Mouse (Mus musculus) limb, embryonic 15.5 days (tissue): Measurements from ENCODE around the gene Pmis2. TPM values are rescaled to one million over a fixed set of nuclear protein-coding genes. Genes with fewer than 3 reads are reported as not detected.

Source experiments
- ATAC-seq: fragments of 200-750 bp; cut with Nextera tagmentation; 2 replicates; pipeline ENCODE4 v1.8.0; 2017; ENCODE audit warnings: low read depth, moderate TSS enrichment; ENCODE audit not compliant: insufficient number of reproducible peaks, low FRiP score, low TSS enrichment
- H3K27ac ChIP-seq: fragments of 300-500 bp; sonication (generic); 2 replicates; pipeline ENCODE4 v1.5.1; 2015; ENCODE audit warnings: moderate library complexity, mild to moderate bottlenecking, inconsistent platforms
- H3K27me3 ChIP-seq: fragments of 300-500 bp; sonication (generic); 2 replicates; pipeline ENCODE4 v1.6.1; 2015; ENCODE audit warnings: inconsistent platforms
- H3K36me3 ChIP-seq: fragments of 300-500 bp; sonication (generic); 2 replicates; pipeline ENCODE4 v1.6.1; 2015; ENCODE audit warnings: inconsistent platforms
- H3K4me1 ChIP-seq: fragments of 300-500 bp; sonication (generic); 2 replicates; pipeline ENCODE4 v1.6.1; 2015; ENCODE audit warnings: inconsistent platforms
- H3K4me2 ChIP-seq: fragments of 300-500 bp; sonication (generic); 2 replicates; pipeline ENCODE4 v1.6.1; 2015; ENCODE audit warnings: mild to moderate bottlenecking, inconsistent platforms
- H3K4me3 ChIP-seq: fragments of 300-500 bp; sonication (generic); 2 replicates; pipeline ENCODE4 v1.5.1; 2015; ENCODE audit warnings: mild to moderate bottlenecking, inconsistent platforms
- H3K9ac ChIP-seq: fragments of 300-500 bp; sonication (generic); 2 replicates; pipeline ENCODE4 v1.6.1; 2015; ENCODE audit warnings: inconsistent platforms
- H3K9me3 ChIP-seq: fragments of 300-500 bp; sonication (generic); 2 replicates; pipeline ENCODE4 v1.6.1; 2016; ENCODE audit warnings: inconsistent platforms
- WGBS: fragments of 180-500 bp; shearing (Covaris S2); methylation state at CpG from one replicate; pipeline ENCODE4 v1.1.7; 2015; 5-methylcytosine and 5-hydroxymethylcytosine counted together
- polyA plus RNA-seq: library from polyadenylated mRNA; unstranded; fragments of >200 nt; fragmentation: Nextera tagmentation; extraction: Ambion mirVana; gene quantifications from 2 replicates; pipeline ENCODE4 v1.2.1, GENCODE M21; 2015

Gene Pmis2
- not detected in 2 replicates for polyA plus RNA-seq

- Histone ChIP-seq H3K9ac (no peak within 1 kb of the TSS), H3K27me3 (no peaks in the 10 kb centered on the region), H3K36me3 (no peaks in the 10 kb centered on the region), H3K27ac (no peak within 1 kb of the TSS), H3K4me2 (no peak within 1 kb of the TSS), H3K4me1 (no peaks in the 10 kb centered on the region), H3K9me3 (no peaks in the 10 kb centered on the region), H3K4me3 (no peak within 1 kb of the TSS)
- 63% methylated on average over 9 of the region's 9 CpGs for WGBS
- no peak for ATAC-seq
Observed at GRCm38 (mm10) chr7:30671480-30671879, at the start of gene Pmis2. TSS of gene Pmis2 (minus strand) at chr7:30671605.

GRCm38 (mm10) chr7:30719669-30720068 is 48.3 kb upstream of the Pmis2 start:
- H3K9me3 ChIP-seq = no peaks in the 10 kb centered on the region
- no peak for ATAC-seq
- WGBS = 90% methylated on average over 5 of the region's 5 CpGs

GRCm38 (mm10) chr7:30717716-30718046 is 46.3 kb upstream of the Pmis2 start:
- H3K9me3 ChIP-seq = no peaks in the 10 kb centered on the region
- H3K4me3 ChIP-seq = peak overlapping the region; percentile 35
- H3K36me3 ChIP-seq = no peaks in the 10 kb centered on the region
- H3K27me3 ChIP-seq = peaks cover 38% of the 10 kb centered on the region
- H3K4me2 ChIP-seq = peak overlapping the region; percentile 60
- peaks cover 12% of the 10 kb centered on the region for H3K4me1 ChIP-seq
- ATAC-seq = no peak; the same call in 1 of the 2 replicates
- WGBS = 11% methylated on average over 14 of the region's 14 CpGs
- no peak overlapping the region for H3K27ac ChIP-seq
- no peak overlapping the region for H3K9ac ChIP-seq

More at GRCm38 (mm10) chr7:30719669-30720068, 48.3 kb upstream of the Pmis2 start:
- H3K4me1 ChIP-seq = peaks cover 12% of the 10 kb centered on the region
- no peak overlapping the region for H3K4me2 ChIP-seq
- H3K9ac ChIP-seq = no peak overlapping the region
- H3K36me3 ChIP-seq = no peaks in the 10 kb centered on the region
- peaks cover 38% of the 10 kb centered on the region for H3K27me3 ChIP-seq
- H3K4me3 ChIP-seq = no peak overlapping the region
- H3K27ac ChIP-seq = no peak overlapping the region

GRCm38 (mm10) chr7:30717006-30717715 is 45.8 kb upstream of the Pmis2 start:
- peak overlapping the region; percentile 35 for H3K4me3 ChIP-seq
- H3K9ac ChIP-seq = no peak overlapping the region
- 2% methylated on average over 43 of the region's 43 CpGs for WGBS
- no peak overlapping the region for H3K27ac ChIP-seq
- H3K36me3 ChIP-seq = no peaks in the 10 kb centered on the region
- no peaks in the 10 kb centered on the region for H3K9me3 ChIP-seq
- peaks cover 38% of the 10 kb centered on the region for H3K27me3 ChIP-seq
- H3K4me2 ChIP-seq = peak overlapping the region; percentile 60
- peaks cover 12% of the 10 kb centered on the region for H3K4me1 ChIP-seq
- ATAC-seq = peak; percentile 79

- no peak within 1 kb of the TSS for H3K9ac ChIP-seq
- H3K36me3 ChIP-seq = no peaks in the 10 kb centered on the region
- no peak within 1 kb of the TSS for H3K4me2 ChIP-seq
- no peak within 1 kb of the TSS for H3K4me3 ChIP-seq
- WGBS = 73% methylated on average over 3 of the region's 3 CpGs
- H3K4me1 ChIP-seq = peaks cover 3% of the 10 kb centered on the region
- no peak for ATAC-seq
- no peaks in the 10 kb centered on the region for H3K9me3 ChIP-seq
- peaks cover 26% of the 10 kb centered on the region for H3K27me3 ChIP-seq
- no peak within 1 kb of the TSS for H3K27ac ChIP-seq
Observed at GRCm38 (mm10) chr7:30711942-30712341, 40.5 kb upstream of the Pmis2 start, which contains the start of gene Atp4a. TSS of gene Atp4a (plus strand) at chr7:30712209.

- ATAC-seq = no peak
- Histone ChIP-seq H3K9me3 (no peaks in the 10 kb centered on the region), H3K27ac (no peak overlapping the region), H3K4me2 (no peak overlapping the region), H3K4me1 (no peaks in the 10 kb centered on the region), H3K27me3 (0 out of 2 replicates have a peak, but pooled peaks cover 3% of the 10 kb centered on the region), H3K36me3 (no peaks in the 10 kb centered on the region), H3K4me3 (no peak overlapping the region), H3K9ac (no peak overlapping the region)
- WGBS = 87% methylated on average over 1 of the region's 1 CpGs
Observed at GRCm38 (mm10) chr7:30707441-30707840, 36.0 kb upstream of the Pmis2 start.

- Histone ChIP-seq H3K36me3 (no peaks in the 10 kb centered on the region), H3K9me3 (no peaks in the 10 kb centered on the region), H3K27ac (no peak overlapping the region), H3K4me1 (no peaks in the 10 kb centered on the region), H3K27me3 (0 out of 2 replicates have a peak, but pooled peaks cover 3% of the 10 kb centered on the region), H3K4me3 (no peak overlapping the region), H3K4me2 (no peak overlapping the region), H3K9ac (no peak overlapping the region)
- 71% methylated on average over 8 of the region's 8 CpGs for WGBS
- ATAC-seq = no peak
Observed at GRCm38 (mm10) chr7:30706214-30706882, 34.9 kb upstream of the Pmis2 start.

GRCm38 (mm10) chr7:30698589-30698988 is 27.2 kb upstream of the Pmis2 start, which contains the start of gene 2200002J24Rik:
TSS of gene 2200002J24Rik (plus strand) at chr7:30698926.
- no peaks in the 10 kb centered on the region for H3K36me3 ChIP-seq
- H3K27ac ChIP-seq = no peak within 1 kb of the TSS
- no peak within 1 kb of the TSS for H3K4me3 ChIP-seq
- H3K9me3 ChIP-seq = no peaks in the 10 kb centered on the region
- H3K27me3 ChIP-seq = no peaks in the 10 kb centered on the region
- ATAC-seq = no peak
- H3K4me1 ChIP-seq = no peaks in the 10 kb centered on the region
- WGBS = 38% methylated on average over 9 of the region's 9 CpGs
- H3K9ac ChIP-seq = no peak within 1 kb of the TSS
- no peak within 1 kb of the TSS for H3K4me2 ChIP-seq

GRCm38 (mm10) chr7:30698101-30698500 is 26.7 kb upstream of the Pmis2 start:
- no peak overlapping the region for H3K4me3 ChIP-seq
- no peaks in the 10 kb centered on the region for H3K27me3 ChIP-seq
- no peak overlapping the region for H3K27ac ChIP-seq
- 59% methylated on average over 5 of the region's 5 CpGs for WGBS
- no peaks in the 10 kb centered on the region for H3K36me3 ChIP-seq
- no peak overlapping the region for H3K9ac ChIP-seq
- no peaks in the 10 kb centered on the region for H3K4me1 ChIP-seq
- no peaks in the 10 kb centered on the region for H3K9me3 ChIP-seq
- ATAC-seq = no peak
- H3K4me2 ChIP-seq = no peak overlapping the region

GRCm38 (mm10) chr7:30688325-30688724 is 16.9 kb upstream of the Pmis2 start:
- no peaks in the 10 kb centered on the region for H3K36me3 ChIP-seq
- ATAC-seq = no peak
- no peaks in the 10 kb centered on the region for H3K9me3 ChIP-seq
- WGBS = 67% methylated on average over 6 of the region's 6 CpGs
- H3K27ac ChIP-seq = no peak overlapping the region
- no peak overlapping the region for H3K4me2 ChIP-seq
- H3K4me3 ChIP-seq = no peak overlapping the region
- peaks cover 19% of the 10 kb centered on the region for H3K27me3 ChIP-seq
- H3K9ac ChIP-seq = no peak overlapping the region
- H3K4me1 ChIP-seq = no peaks in the 10 kb centered on the region

- H3K36me3 ChIP-seq = no peaks in the 10 kb centered on the region
- H3K4me3 ChIP-seq = no peak overlapping the region
- no peaks in the 10 kb centered on the region for H3K9me3 ChIP-seq
- no peak overlapping the region for H3K9ac ChIP-seq
- H3K27ac ChIP-seq = no peak overlapping the region
- H3K4me1 ChIP-seq = no peaks in the 10 kb centered on the region
- WGBS = 75% methylated on average over 2 of the region's 2 CpGs
- no peak for ATAC-seq
- peaks cover 19% of the 10 kb centered on the region for H3K27me3 ChIP-seq
- no peak overlapping the region for H3K4me2 ChIP-seq
Observed at GRCm38 (mm10) chr7:30683425-30683824, 12.0 kb upstream of the Pmis2 start.

- ATAC-seq = no peak
Observed at GRCm38 (mm10) chr7:30681897-30682296, 10.5 kb upstream of the Pmis2 start.

More at GRCm38 (mm10) chr7:30681897-30682296, 10.5 kb upstream of the Pmis2 start:
- Histone ChIP-seq H3K4me1 (no peaks in the 10 kb centered on the region), H3K27ac (no peak overlapping the region), H3K9me3 (no peaks in the 10 kb centered on the region), H3K4me3 (no peak overlapping the region), H3K27me3 (peaks cover 5% of the 10 kb centered on the region; the same call in 1 of the 2 replicates), H3K4me2 (no peak overlapping the region), H3K9ac (no peak overlapping the region), H3K36me3 (no peaks in the 10 kb centered on the region)
- 57% methylated on average over 5 of the region's 5 CpGs for WGBS
